Mouse (Mus musculus) left cerebral cortex, adult 9 months (tissue): ENCODE measurements around the gene Nags.
"Not testable (repeated sequence)": the region's sequence is repeated elsewhere in the genome, so short reads cannot be mapped to it uniquely, and the experiment has no call there.

Source experiments
- DNase-seq, 2 experiments: peaks; one replicate each; pipeline ENCODE4 v3.0.0; 2022; ENCODE audit warnings: low spot score in 2 of 2

Nags gene

GRCm38 (mm10) chr11:102156786-102157089 is 11.4 kb downstream of the Nags start:
- no peak for DNase-seq

GRCm38 (mm10) chr11:102158024-102158423 is 12.7 kb downstream of the Nags start:
- not testable (repeated sequence) for DNase-seq

DNA sequence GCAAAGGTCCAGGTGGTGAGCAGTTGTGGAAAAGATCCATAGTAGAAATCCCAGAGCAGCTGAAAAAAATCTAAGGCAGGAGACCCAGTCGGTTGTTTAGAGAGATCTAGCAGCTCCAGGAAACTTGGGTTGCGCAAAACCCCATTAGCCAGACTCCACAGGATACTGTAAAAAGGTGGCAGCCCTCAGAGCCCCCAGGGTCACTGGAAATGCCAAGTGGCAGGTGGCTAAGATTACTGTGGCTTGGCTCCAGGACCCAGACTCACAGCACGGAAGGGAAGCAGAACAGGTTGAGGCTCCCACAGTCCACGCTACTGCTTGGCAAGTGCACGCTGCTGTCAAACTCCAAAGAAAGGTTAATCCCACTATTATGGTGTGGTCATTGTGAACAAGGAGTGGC is 14.5 kb downstream of the Nags start:
- no peak for DNase-seq

- peak in 1 of 2 experiments; percentile 46 for DNase-seq
Observed at GRCm38 (mm10) chr11:102165971-102166722, 20.8 kb downstream of the Nags start.

DNA sequence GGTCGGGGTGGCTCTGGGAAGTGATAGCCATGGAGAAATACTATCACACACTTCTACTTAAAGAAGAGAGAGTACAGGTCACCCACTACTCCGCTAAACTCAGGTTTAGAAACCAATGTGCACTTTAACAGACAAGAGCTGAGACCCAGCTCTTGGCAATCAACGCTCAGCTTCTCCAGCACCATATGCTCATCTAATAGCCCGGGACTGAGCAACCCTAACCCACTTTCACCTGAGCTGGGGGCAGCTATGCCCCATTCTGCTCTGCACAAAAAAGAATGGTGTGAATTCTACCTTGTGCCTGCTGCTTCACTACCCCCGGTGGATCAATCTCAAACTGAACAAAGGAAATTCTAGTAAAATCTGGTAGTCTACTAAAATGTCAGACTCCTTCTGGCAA is 22.2 kb downstream of the Nags start:
- DNase-seq = no peak

GRCm38 (mm10) chr11:102168689-102169088 is 23.4 kb downstream of the Nags start:
- no peak for DNase-seq

DNA sequence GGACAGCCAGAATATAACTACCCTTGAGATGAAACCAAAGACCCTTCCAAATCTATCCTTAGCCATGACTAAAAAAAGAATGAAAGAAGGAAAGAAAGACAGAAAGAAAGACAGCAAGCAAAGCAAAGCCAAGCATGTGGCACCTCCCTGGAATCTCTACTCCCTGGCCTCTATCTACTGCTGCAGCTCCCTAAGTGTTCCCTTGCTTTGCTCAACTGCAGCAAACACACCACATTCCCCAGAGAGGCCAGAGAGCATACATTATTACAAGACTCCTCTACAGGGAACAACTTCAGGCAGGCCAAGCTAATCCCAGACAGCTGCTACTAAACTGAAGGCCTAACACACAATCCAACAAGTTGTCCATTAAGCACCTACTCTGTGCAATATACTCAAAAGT is 34.5 kb downstream of the Nags start:
- DNase-seq = no peak

- DNase-seq = no peak
Observed at GRCm38 (mm10) chr11:102184253-102184645, 38.9 kb downstream of the Nags start.

DNA sequence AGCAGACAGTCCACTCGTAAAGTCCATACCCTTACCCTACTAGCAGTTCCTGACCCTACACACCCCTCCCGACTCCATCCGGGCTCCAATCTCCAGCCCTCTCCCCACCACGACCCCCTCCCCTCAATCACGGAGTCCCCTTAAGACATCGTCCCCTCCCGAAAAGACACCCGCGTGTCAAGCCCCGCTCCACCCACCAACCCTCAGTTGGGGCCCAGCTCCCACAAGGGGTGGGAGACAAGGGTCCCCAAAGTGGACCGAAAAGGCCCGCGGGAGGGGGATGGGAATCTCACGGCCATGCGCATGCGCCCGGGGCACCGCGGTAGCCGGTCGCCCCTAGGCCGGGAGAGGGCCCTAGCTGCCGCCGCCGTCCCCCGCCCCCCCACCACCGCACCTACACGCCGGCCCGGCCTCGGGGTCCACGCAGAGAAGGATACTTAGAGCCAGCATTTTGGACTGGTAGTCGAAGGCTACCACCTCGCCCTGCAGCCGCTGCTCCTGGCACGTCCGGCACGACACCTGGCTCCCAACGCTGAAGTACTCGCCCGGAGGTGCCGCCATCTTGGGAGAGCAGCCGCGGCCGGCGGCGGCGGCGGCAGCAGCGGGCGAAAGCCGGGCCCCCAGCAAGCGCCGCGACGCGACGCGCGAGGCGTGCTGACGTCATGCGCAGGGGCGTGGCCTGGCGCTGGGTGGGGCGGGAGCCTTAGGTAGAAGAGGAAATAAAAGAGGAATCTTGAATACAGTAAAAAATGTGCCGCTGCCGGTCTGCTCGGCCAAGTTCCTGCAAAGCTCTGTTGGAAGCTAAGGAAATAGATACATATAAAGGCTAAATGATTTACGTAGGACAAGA is 39.6 kb downstream of the Nags start, which contains the start of gene Lsm12:
TSS of gene Lsm12 (minus strand) at position 651 of the 850 bp plus-strand sequence.
- DNase-seq = peak; percentile 70 to 93

GRCm38 (mm10) chr11:102185677-102186076 is 40.4 kb downstream of the Nags start:
- DNase-seq = no peak

DNA sequence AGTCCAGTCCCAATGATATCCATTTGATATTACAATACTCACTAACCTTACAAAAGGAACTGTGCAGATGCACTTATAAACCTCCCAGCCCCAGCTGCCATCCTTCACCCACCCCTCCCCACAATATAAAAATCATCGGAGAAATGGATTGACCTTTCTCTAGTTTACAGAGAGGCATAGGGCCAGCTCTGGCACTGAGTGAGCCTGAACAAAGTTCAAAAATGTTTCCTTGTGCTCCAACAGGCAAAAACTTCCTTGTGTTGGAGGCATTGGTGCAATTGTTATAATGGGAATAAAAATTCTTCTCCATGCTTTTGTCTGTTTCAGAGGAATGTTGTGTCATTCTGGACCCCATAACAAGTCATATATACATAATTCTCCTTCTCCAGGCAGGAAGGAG is 40.9 kb downstream of the Nags start:
- DNase-seq = no peak

DNA sequence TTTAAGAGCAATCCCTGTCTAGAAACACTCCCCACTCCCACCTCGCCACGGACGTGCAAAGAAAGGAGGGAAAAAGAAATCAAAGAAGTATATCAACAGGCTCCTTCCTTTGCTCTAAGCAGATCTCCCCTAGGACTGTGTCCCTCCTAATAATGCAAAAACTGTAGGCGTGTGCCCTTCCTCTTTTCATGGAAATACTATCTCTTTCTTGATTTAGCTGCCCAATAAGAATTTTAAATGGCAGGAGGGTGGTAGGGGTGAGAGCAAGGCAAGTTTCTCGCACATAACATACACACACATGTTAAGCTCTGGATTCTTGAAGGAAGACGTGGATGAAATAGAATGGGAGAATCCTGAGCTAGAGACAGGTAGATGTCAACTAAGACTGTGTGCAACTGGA is 43.7 kb downstream of the Nags start:
- no peak for DNase-seq

DNA sequence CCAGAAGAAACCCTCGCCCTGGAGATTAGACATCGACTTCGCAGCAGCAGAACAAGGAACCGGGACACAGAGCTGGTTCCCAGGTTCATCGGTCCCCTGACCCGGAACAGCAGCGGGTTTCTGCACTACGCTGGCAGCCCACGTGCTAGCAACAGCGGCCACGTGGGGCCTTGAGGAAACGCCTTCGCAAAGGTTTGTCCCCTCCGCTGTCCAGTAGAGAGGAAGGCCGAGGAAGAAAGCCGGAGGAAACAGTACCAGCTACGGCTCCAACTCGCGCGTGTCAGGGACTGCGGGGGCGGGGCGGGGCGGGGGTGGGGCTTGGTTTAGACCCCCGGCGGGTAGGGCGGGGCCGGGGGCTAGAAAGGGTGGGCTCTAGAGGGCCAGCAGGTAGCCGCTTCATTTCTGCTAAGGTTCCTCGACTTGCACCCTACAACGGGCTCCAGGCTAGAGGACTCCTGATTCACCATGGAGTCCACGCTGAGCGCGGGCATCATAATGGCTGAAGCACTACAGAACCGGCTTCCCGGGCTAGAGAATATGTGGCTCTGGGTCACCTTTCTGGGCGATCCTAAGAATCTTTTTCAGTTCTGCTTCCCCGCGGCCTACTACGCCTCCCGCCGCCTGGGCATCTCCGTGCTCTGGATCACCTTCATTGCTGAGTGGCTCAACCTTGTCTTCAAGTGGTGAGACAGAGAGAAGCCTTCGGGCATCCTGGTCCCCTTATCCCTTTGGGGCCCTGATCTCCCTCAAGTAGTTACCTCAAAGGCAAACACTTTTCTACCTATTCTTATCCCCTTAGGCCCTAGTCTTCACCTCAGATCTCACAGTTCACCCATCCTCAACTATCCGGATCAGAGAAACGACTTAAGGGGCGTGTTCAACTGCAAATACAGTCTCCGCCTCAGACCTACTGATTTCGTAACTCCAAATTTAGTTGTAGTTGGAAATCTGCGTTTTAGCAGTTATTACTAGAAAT is 44.4 kb downstream of the Nags start, which contains the start of gene G6pc3:
TSS of gene G6pc3 (plus strand) at position 160 of the 976 bp plus-strand sequence.
- peak; percentile 85 to 95 for DNase-seq

- DNase-seq = no peak
Observed at GRCm38 (mm10) chr11:102190848-102191247, 45.5 kb downstream of the Nags start.

DNA sequence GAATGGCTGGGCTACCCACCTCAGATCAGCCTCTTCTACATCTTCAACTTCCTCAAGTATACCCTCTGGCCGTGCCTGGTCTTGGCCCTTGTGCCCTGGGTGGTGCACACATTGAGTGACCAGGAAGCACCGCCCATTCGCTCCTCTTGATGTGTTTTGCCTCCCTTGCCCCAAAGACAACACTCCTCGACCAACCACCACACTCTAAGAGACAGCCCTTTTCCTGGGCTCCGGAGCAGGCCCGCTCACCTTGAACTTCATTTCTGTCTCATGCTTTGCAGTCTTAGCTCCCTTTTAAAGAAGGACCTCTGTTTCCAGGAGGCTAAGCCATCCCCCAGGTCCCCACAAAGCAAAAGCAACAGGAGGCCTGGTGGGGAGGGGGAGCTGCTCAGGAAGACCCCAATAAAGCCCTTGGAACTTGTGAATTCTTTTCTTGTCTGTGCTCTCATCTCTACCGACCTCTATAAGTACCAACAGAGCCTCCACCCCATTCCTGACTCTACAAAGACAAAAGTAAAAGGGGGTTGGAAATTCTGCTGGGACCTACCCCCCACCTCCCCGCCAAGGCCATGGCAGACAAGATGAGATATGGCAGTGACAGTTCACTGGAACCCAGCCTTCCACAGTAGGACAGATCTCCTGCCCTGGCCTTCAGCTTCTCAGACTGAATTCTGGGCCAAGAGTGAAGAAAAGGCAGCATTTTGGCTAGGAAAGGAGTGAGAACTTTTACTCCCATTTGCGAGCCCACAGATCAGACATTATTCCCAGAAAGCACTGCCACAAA is 48.5 kb downstream of the Nags start:
- DNase-seq = no peak

DNA sequence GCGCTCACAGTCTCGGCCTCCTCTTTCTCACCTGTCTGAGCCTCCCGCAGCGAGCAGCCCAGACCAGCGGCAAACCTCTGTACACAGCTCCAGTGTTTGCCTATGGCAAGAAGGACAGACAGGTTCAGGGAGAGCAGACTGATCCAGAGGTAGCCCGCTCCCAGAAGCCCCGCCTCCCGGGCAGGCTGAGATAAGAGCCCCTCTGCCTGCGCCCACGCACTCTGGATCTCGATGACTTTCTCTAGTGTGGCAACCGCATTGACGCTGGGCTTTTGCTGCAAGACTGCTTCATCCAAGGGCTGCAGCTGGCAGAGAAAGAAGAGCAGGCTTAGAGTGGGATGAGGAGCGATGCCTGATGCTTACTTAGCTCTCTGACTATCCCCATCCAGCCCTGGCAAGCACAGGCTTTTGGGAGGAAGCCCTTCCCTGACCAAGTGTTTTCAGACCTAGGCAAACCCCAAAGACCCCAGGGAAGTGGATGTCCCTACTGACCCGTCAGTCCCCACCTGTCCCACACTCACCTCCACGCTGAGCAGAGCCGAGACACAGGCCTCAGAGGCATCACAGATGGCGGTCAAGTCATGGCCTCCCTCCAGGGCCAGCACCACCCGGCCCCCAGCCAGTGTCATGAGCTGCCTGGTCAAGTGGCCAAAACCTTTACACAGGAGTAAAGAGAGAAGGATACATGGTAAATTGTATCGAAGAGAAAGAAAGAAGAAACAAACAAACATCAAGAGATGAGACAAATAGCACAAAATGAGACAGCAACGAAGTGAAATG is 50.9 kb downstream of the Nags start:
- DNase-seq = peak in 1 of 2 experiments; percentile 59

DNA sequence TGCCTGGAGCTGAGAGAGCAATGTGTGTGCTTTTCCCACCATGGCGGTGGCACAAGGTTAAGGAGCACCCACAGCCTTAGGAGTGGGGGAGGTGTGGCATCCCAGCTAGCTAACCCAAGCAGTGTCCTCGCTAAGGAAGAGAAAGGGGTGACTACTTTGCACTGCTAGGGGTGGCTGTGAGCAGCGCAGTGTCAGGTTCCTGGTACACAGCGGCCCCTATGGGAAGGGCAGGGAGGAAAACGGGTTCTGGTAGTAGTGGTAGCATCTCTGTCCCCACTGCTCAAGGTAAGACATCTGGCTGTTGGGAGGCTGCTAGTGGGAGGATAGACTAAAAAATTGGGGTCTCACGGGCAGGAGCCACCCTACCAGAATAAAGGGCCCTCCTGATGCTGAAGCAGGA is 52.9 kb downstream of the Nags start:
- DNase-seq = no peak
